Mouse (Mus musculus) right cerebral cortex, adult 18-20 months (tissue): ENCODE data around the gene Nhsl2.
A peak's percentile ranks its signal among the peaks of the same experiment; 100 is the strongest.

Source experiments
- DNase-seq: peaks from one replicate; pipeline ENCODE4 v3.0.0; 2022; ENCODE audit warnings: mixed read lengths

Gene Nhsl2

GRCm38 (mm10) chrX:101907301-101907700 lies 58.1 kb downstream of the Nhsl2 start:
- DNase-seq = no peak

GRCm38 (mm10) chrX:101929131-101929530 lies 79.9 kb downstream of the Nhsl2 start:
- no peak for DNase-seq

- DNase-seq = no peak
These were observed 81.1 kb downstream of the Nhsl2 start for GRCm38 (mm10) chrX:101930301-101930700.

- no peak for DNase-seq
These were observed 81.8 kb downstream of the Nhsl2 start for GRCm38 (mm10) chrX:101931016-101931415.

GRCm38 (mm10) chrX:101932244-101932643 lies 83.1 kb downstream of the Nhsl2 start:
- DNase-seq = no peak

- DNase-seq = no peak
These were observed 84.2 kb downstream of the Nhsl2 start for GRCm38 (mm10) chrX:101933346-101933745.

GRCm38 (mm10) chrX:101935291-101935840 lies 86.2 kb downstream of the Nhsl2 start:
- no peak for DNase-seq

- no peak for DNase-seq
These were observed 90.3 kb downstream of the Nhsl2 start for GRCm38 (mm10) chrX:101939486-101939885.

GRCm38 (mm10) chrX:101942461-101942896 lies 93.3 kb downstream of the Nhsl2 start:
- peak; percentile 73 for DNase-seq

- no peak for DNase-seq
These were observed 94.6 kb downstream of the Nhsl2 start for GRCm38 (mm10) chrX:101943743-101944142.

GRCm38 (mm10) chrX:101944761-101945330 lies 95.7 kb downstream of the Nhsl2 start:
- no peak for DNase-seq

GRCm38 (mm10) chrX:101952436-101952835 lies 103.3 kb downstream of the Nhsl2 start:
- no peak for DNase-seq

- DNase-seq = no peak
These were observed 104.1 kb downstream of the Nhsl2 start for GRCm38 (mm10) chrX:101953256-101953655.

- peak; percentile 92 for DNase-seq
These were observed 104.8 kb downstream of the Nhsl2 start for GRCm38 (mm10) chrX:101953787-101954491.

GRCm38 (mm10) chrX:101954492-101954851 lies 105.3 kb downstream of the Nhsl2 start:
- no peak for DNase-seq

GRCm38 (mm10) chrX:101961848-101962247 lies 112.7 kb downstream of the Nhsl2 start:
- no peak for DNase-seq

GRCm38 (mm10) chrX:101963711-101964110 lies 114.5 kb downstream of the Nhsl2 start:
- DNase-seq = no peak

GRCm38 (mm10) chrX:101973028-101973427 lies 123.8 kb downstream of the Nhsl2 start:
- no peak for DNase-seq

- no peak for DNase-seq
These were observed 127.7 kb downstream of the Nhsl2 start for GRCm38 (mm10) chrX:101976931-101977330.

- no peak for DNase-seq
These were observed 129.7 kb downstream of the Nhsl2 start for GRCm38 (mm10) chrX:101978861-101979260.

GRCm38 (mm10) chrX:101979267-101979666 lies 130.1 kb downstream of the Nhsl2 start:
- DNase-seq = no peak

- DNase-seq = no peak
These were observed 131.4 kb downstream of the Nhsl2 start for GRCm38 (mm10) chrX:101980586-101980985.

GRCm38 (mm10) chrX:101981450-101981849 lies 132.3 kb downstream of the Nhsl2 start:
- no peak for DNase-seq

GRCm38 (mm10) chrX:101983638-101984037 lies 134.5 kb downstream of the Nhsl2 start:
- DNase-seq = no peak
